Mouse (Mus musculus): ENCODE results near the gene Eps15. TPM values are rescaled to one million over a fixed set of nuclear protein-coding genes. Genes with fewer than 3 reads are reported as not detected.
"Not testable (repeated sequence)": the region's sequence is repeated elsewhere in the genome, so short reads cannot be mapped to it uniquely, and the experiment has no call there.

Eps15 gene
- total RNA-seq, 2 experiments from 2014 or later, result 51.0 to 55.5 TPM

DNA sequence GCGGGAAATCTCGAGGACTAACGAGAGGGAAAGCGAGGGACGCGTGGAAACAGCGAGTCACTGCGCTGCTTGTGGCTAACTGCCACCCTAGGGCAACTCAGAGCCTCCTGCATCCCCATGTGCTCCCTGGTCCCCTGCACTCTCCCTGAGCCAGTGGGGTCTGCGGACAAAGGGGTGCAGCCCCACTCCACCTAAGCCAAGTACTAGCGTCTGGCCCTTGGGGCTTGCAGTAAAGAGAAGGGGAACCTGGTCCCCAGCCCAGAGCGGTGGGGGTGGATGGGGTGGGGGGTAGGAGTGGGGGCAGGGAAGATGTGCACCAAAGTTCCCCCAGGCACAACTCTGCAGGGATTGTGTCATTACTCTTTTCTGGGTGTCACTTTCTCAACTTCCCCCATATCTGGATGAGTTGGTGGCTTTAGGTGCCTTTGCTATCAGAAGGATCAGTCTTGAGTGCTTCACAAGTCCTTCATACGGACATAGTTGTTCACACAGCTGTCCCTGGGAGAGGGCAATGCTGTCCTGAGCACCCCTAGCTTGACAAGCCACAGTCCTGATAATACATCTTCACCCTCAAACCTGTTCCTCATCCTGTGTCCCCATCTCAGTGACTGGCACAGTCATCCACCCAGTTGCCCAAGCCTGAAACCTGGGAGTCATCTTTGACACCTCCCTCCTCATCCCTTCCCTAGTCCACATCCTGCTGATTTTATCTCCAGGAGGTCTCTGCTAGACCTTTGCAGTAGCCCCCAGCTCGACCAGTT lies 114.4 kb downstream of the Eps15 start:
- no peak for DNase-seq (ENCODE audit: low spot score in 2 of 2)

DNA sequence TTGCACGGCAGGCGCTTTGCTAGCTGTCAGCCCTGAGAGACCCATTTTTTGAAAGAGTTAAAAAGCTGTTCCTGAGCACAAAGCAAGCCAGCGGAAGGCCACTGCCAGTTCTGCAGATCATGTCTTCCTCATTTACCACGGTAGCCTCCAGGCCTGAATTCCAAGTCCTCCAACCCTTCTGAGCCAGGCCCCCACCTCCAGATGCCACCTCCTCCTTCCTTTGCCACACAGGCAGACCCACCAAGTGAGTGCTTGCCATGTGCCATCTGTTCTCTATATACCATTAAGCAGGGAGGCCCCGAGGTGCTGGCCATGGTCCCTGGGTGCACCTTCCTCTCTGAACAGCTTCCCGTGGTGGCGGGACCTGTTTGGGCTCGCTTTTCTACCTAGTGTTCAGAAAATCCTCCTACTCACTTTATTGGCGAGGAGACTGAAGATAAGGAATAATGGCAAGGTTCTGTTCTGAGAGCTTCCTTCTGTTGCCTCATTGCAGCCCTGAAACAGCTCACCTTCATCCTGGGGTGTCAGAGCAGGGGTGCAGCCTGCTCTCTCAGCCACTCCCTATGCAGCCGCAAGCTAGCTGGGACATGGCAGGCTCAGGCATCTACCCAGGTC lies 120.4 kb downstream of the Eps15 start:
- no peak for DNase-seq (ENCODE audit: low spot score in 2 of 2)

GRCm38 (mm10) chr4:109401176-109401689 lies 121.2 kb downstream of the Eps15 start:
- no peak for DNase-seq (ENCODE audit: low spot score in 2 of 2)

DNA sequence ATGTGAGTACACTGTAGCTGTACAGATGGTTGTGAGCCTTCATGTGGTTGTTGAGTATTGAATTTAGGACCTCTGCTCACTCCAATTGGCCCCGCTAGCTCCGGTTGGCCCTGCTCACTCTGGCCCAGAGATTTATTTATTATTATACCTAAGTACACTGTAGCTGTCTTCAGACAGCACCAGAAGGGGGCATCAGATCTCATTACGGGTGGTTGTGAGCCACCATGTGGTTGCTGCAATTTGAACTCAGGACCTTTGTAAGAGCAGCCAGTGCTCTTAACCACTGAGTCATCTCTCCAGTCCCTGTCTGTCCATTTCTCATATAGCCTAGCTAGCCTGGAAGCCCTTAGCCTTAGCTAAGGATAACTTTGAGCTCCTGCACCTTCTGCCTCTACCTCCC lies 124.8 kb downstream of the Eps15 start:
- DNase-seq (ENCODE audit: low spot score in 2 of 2), result not testable (repeated sequence)

- no peak for DNase-seq (ENCODE audit: low spot score in 2 of 2)
These were observed 125.3 kb downstream of the Eps15 start for GRCm38 (mm10) chr4:109405415-109405814.

DNA sequence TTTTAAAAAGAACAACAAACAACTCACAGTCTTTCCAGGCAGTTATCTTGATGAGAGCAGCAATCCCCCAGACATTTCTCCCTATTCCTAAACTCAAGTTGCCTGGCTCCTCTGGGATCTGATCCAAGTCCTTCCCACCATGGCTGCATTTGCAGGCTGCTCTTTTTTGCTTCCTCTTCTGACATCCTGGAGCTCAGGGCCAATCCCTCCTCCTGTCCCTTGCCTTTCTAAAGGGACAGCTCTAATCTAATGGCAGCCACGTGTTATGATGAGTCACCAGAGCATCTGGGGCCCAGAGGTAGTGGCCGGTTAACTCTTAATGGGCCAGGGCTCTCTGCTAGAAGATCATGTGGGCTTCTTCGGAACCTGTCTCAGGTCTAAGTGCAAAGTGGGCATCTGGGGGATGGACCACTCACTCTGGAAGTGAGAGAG lies 126.0 kb downstream of the Eps15 start:
- peak in 1 of 2 experiments; percentile 67 for DNase-seq (ENCODE audit: low spot score in 2 of 2)

DNA sequence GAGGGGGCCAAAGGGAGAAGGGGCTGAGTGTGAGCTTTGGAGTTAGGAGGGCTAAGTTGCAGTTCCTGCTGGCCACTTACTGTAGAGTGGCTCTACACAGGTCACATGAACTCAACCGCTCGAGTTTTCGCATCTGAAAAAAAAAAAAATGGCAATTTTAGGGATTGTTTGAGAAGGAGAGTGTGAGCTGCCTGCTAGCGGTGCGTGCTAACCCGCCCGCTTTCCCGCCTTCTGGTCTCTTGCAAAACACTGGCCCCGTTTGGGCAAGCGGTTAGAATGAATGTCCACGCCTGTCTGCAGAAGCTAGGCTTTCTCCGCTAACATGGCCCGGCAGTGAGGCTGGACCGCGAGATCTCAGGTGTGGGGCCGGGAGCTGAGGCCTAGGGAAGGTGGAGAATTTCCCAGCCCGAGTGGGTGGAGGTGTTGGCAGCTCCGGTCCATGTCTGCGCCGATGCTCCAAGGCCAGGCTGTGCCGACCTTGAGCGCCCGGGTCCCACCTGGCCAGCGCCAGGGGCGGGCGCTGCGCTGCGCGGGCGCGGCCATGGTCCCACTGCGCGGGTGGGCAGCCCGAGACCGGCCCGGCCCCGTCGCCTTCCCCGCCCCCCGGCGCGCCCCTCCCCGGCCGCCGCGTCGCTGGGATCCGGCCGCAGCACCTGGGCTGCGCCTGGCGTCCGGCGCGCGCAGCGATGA lies 126.6 kb downstream of the Eps15 start, which contains the start of gene Ttc39a:
Gene Ttc39a, plus strand, starts transcription at position 138 of the 690 bp plus-strand sequence.
- DNase-seq (ENCODE audit: low spot score in 2 of 2), result peak in 1 of 2 experiments; percentile 47

DNA sequence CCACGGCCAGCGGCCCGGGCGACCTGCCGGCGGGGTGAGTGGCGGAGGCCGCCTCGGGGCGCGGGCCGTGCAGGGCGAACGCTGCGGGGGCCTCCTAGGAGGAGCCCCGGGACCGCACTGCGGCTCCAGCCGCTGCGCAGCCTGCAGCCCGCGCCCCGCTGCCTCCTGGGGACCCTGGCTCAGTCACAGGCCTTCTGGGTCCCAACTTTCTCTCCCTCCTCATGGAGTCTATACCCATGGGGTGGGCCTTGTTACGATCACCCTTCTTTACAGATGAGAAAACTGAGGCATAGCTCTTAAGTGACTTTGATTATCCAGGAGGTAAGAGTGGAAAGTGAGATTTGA lies 127.1 kb downstream of the Eps15 start:
- no peak for DNase-seq (ENCODE audit: low spot score in 2 of 2)

DNA sequence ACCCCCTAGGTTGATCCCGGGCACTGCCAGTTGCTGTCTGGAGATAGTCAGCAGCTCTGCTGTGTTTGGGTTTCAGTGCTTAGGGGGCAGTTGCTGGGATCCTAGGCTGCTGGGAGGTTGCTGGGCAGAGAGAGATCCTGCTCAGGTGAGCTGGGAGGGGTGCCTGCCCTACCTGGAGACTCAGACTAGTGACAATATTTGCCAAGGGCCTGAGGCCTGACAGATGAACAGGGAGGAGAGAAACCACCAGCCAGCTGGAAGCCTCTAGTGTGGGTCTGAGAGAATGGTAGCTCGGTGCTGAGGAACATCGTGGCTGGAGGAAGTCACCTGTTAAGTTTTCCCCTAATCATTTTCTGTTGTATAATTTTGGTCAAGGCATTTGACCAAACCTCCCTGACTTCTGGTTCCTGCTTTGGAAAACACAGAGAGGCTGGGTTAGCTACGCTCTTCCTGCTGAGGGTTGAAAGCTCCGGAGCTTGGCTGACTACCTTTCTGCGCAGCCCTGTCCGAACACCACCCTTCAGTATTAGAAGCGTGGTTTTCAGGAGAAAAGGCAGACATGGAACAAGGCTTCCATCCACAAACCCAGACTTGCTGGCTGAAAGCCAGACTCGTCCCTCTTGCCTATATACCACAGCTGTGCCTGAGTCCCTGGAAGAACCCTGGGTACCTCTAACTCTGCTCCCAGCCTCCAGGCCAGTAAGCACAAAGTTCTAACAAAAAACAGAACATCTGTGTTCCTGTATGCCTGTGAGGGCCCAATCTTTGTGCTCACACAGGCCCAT lies 127.8 kb downstream of the Eps15 start:
- DNase-seq (ENCODE audit: low spot score in 2 of 2), result no peak

GRCm38 (mm10) chr4:109410681-109411376 lies 130.8 kb downstream of the Eps15 start:
- no peak for DNase-seq (ENCODE audit: low spot score in 2 of 2)

DNA sequence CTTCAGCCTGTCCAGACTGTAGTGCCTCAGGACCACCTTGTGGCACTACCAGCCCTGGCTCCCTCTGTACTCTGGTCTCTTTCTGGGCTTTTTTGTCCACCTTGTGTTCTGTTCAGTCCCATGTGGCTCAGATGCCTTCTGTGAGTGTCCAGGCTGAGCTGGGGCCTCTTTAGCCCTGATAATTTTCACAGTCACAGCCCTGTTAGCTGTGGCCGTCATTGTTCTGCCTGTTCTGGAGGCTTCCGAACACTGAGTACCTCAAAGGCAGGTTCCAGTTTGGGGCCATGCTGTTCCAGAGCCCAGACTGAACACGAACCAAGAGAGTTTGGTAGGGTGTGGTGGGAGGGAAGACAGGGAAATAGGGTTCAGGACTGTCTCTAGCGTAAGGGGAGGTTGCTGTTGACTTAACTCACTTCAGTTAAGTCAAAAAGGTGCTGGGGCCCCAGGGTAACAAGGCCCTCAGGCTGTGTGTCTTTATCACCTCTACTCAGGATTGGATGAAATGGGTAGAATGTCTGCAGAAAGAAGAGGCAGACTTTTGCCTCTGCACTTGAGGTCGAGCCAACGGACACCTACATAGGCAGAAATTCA lies 131.4 kb downstream of the Eps15 start:
- no peak for DNase-seq (ENCODE audit: low spot score in 2 of 2)

- no peak for DNase-seq (ENCODE audit: low spot score in 2 of 2)
These were observed 132.2 kb downstream of the Eps15 start for GRCm38 (mm10) chr4:109412233-109412632.

- no peak for DNase-seq (ENCODE audit: low spot score in 2 of 2)
These were observed 137.9 kb downstream of the Eps15 start for GRCm38 (mm10) chr4:109417998-109418397.

DNA sequence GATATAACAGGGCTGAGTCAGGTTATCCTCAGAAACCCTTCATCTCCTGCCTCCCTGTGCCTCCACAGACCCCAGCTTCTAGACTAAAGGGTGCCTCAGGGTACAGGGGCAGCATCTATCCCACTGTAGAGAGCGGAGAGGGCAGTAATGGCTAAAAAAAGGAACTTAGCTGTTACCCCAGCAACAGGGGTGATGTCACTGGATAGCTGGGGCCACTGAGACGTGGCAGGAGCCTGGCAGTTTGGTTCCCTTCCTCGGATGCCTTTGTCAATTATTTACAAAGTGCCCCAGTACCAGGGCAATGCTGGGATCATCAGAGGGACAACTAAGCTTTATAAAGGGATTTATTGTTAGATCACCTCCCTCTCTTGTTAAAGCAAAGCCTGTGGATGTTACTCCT lies 138.9 kb downstream of the Eps15 start:
- no peak for DNase-seq (ENCODE audit: low spot score in 2 of 2)

DNA sequence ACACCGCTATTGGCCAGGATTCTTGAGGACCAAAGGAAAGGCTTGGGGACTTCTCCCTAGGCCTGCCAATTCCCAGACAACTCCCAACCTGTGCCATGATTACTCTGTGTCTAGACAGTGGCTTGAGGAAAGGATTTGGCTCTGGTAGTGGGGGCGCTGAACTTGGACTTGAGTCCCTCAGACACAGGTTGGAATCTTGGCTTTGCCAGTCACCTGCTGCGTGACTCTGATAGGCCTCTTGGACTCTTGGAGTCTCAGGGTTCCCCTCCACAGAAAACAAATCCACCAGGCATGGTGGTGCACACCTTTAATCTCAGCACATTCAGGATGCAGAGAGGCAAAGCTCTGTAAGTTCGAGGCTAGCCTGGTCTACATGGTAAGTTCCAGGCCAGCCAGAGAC lies 139.5 kb downstream of the Eps15 start:
- DNase-seq (ENCODE audit: low spot score in 2 of 2), result no peak

DNA sequence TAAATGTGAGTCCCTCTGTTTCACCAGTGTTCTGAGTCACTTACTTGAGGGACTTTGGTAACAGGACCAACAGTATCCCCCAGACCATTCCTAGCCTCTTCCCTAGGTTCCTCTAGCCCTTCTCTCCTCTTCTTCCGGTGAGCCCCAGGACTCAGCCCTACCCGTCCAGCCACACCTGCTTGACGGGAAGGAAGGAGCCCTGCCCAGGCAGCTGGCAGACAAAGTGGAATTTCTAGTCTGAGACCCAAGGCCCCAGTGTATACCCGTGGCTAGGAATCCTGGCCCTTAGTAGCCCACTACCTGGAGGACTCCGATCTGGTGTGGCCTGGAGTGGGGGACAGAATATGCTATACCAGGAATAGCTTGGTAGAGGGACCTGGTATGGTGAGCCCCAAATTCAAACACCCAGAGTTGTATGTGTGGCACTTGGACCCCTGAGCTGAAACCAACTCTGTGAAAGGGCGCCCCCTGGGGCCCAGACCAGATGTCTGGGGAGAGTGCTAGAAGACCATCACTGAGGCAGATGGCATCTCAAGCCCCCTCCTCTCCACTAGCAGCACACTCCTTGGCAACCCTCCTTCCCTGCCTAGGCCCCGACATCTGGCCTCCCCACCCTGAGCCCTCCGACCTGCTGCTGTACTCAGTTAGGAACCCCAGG lies 140.2 kb downstream of the Eps15 start:
- no peak for DNase-seq (ENCODE audit: low spot score in 2 of 2)

DNA sequence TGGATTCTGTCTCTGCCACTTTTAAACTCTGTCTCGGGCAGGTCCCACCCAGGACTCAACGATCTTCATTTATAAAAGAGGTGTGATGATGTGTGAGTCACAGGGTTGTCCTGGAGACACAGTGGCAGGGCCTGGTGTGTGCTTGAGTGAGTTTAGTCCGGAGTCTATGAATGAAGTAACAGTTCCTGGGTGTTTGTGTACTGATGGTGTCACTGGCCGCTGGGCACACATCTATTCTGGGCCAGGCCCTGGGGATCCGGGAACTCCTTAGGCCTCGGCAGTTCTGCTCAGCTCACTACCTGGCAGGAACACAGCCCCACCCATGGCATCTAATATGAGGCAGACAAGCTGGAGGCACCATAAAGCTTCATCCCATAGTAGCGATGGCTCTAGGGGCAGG lies 141.5 kb downstream of the Eps15 start:
- no peak for DNase-seq (ENCODE audit: low spot score in 2 of 2)

DNA sequence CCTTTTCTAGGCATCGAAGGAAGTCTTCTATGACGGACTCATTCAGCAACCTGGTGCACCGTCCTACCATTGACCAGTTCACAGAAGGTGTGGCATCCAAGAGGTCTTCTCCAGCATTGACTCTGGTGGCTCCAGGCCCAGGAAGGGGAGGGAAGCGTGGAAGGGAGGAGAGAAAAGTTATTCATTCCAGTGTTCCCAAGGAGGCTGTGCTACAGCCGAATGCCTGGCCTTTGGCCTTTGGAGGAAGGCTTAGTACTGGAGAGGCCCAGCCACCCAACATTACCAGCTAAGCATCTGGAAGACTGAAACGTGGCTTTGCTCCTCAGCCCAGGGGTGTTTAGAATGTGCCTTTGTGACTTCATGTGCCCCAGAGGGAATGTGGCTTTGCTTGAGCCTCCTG lies 142.4 kb downstream of the Eps15 start:
- DNase-seq (ENCODE audit: low spot score in 2 of 2), result no peak

- no peak for DNase-seq (ENCODE audit: low spot score in 2 of 2)
These were observed 143.4 kb downstream of the Eps15 start for GRCm38 (mm10) chr4:109423438-109423837.

DNA sequence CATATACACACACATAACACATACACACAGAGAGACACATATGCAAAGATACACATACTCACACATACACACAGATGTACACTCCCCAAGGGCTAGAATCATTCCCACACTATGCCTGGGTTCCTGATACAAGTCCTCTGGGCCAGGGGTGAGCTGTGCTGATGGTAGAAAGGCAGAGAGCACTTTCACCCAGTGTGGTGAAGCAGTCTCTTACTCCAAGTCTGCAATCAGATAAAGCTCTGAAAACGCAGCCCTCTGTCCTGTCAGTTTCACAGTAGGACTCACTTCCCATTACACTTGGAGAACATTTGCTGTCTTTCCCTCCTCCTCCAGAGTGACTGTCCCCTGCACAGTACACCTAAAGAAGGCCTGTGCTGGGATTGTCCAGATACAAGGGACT lies 147.0 kb downstream of the Eps15 start:
- DNase-seq (ENCODE audit: low spot score in 2 of 2), result no peak
